24 mouse cellular contexts compared by ENCODE assay signal in the genomic region with DNA sequence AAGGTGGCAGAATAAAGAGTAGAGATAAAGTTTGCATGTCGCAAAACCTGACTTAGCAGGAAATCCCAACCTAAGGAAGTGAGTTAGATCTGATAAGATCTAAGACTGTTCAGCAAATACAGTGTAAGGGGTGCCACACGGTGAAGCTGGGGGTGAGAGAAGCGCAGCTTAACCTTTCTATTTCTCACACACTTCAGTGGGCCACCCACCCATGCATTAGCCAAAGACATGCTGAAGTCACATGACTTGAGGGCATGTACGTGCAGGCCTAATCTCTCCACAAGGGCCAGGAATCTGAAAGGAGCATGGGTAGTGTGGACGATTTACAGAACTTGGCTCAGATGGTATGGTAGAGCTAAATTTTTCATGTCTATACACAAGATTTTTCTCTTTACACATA. TPM values are rescaled to one million over a fixed set of nuclear protein-coding genes. Genes with fewer than 3 reads are reported as not detected.
DNase-seq lines count a peak whose midpoint lies in the region; ATAC-seq and TF ChIP-seq lines count a peak whose summit lies in the region.
"Had no signal": no experiment of that assay in that cellular context is flagged by ENCODE, and none has a peak within 500 bp of the region (broad histone marks: within the 10 kb centered on the region; RNA-seq: fewer than 3 reads in every experiment).

No protein-coding gene starts in this region.

- DNase-seq in testis, postnatal 10 days (ENCODE audit: low spot score), result no peak
- DNase-seq in embryonic facial prominence, embryonic 10.5 days (ENCODE audit: low spot score), result peak; percentile 13
- peak; percentile 21 to 43 for DNase-seq in thymus, postnatal 36 days
- no peak for DNase-seq in frontal cortex, postnatal 14 days (ENCODE audit: low spot score in 2 of 2)
- no peak for DNase-seq in cerebellum, adult 8-10 months
- DNase-seq: adrenal gland, postnatal 25 days; cerebellum, adult 18-20 months; gastrocnemius, postnatal 25 days; kidney, adult 9 months; kidney, postnatal 4 days; liver, embryonic 13.5 days; lung, embryonic 14.5 days; lung, postnatal 36 days; midbrain, embryonic 14.5 days; spleen, adult 18-20 months had no signal

- H3K4me1 ChIP-seq in testis, adult 2 months (ENCODE audit: control insufficient read depth, insufficient read depth, low read length), result no peaks in the 10 kb centered on the region; the same call in 1 of the 2 replicates
- peaks cover 17% of the 10 kb centered on the region; the same call in 1 of the 2 replicates for H3K4me1 ChIP-seq in embryonic facial prominence, embryonic 10.5 days
- no peaks in the 10 kb centered on the region for H3K4me1 ChIP-seq in midbrain, embryonic 13.5 days (replicated peaks)
- H3K4me1 ChIP-seq: forebrain, embryonic 12.5 days; heart, embryonic 10.5 days; hindbrain, embryonic 13.5 days; limb, embryonic 12.5 days had no signal

- no peaks in the 10 kb centered on the region for H3K9me3 ChIP-seq in embryonic facial prominence, embryonic 10.5 days
- no peaks in the 10 kb centered on the region for H3K9me3 ChIP-seq in midbrain, embryonic 13.5 days
- H3K9me3 ChIP-seq: forebrain, embryonic 12.5 days; heart, embryonic 10.5 days; hindbrain, embryonic 13.5 days; limb, embryonic 12.5 days; liver, embryonic 13.5 days; neural tube, embryonic 15.5 days had no signal

- no peak for TF ChIP-seq CTCF in testis, adult 2 months (IDR thresholded peaks at IDR 0.05; ENCODE audit: control insufficient read depth, insufficient read depth, insufficient replicate concordance, low read depth, low read length)

- H3K9ac ChIP-seq in midbrain, embryonic 13.5 days (replicated peaks), result no peak overlapping the region
- H3K9ac ChIP-seq: forebrain, embryonic 12.5 days; hindbrain, embryonic 13.5 days; limb, embryonic 12.5 days; liver, embryonic 13.5 days; lung, embryonic 14.5 days; neural tube, embryonic 15.5 days had no signal

- no peak overlapping the region for H3K4me2 ChIP-seq in midbrain, embryonic 13.5 days (replicated peaks)
- H3K4me2 ChIP-seq: forebrain, embryonic 12.5 days; hindbrain, embryonic 13.5 days; limb, embryonic 12.5 days; liver, embryonic 13.5 days; lung, embryonic 14.5 days; neural tube, embryonic 15.5 days had no signal

- ATAC-seq in megakaryocyte-erythroid progenitor cell, adult 5-6 weeks (replicated peaks; ENCODE audit: low FRiP score, low TSS enrichment, poor library complexity, severe bottlenecking), result peak; percentile 57
- ATAC-seq in midbrain, embryonic 13.5 days, result no peak

- no peaks in the 10 kb centered on the region for H3K27me3 ChIP-seq in testis, adult 2 months (ENCODE audit: control insufficient read depth, insufficient read depth, low read length)
- H3K27me3 ChIP-seq in embryonic facial prominence, embryonic 10.5 days (replicated peaks; ENCODE audit: low read depth, poor library complexity, severe bottlenecking), result no peaks in the 10 kb centered on the region
- H3K27me3 ChIP-seq in midbrain, embryonic 13.5 days, result no peaks in the 10 kb centered on the region
- H3K27me3 ChIP-seq: forebrain, embryonic 12.5 days; hindbrain, embryonic 13.5 days; limb, embryonic 12.5 days; liver, embryonic 13.5 days; neural tube, embryonic 15.5 days had no signal

- H3K27ac ChIP-seq in testis, adult 2 months (ENCODE audit: control insufficient read depth, insufficient read depth, low read depth, low read length), result no peak overlapping the region
- no peak overlapping the region for H3K27ac ChIP-seq in embryonic facial prominence, embryonic 10.5 days (replicated peaks)
- H3K27ac ChIP-seq in midbrain, embryonic 13.5 days, result no peak overlapping the region
- H3K27ac ChIP-seq: forebrain, embryonic 12.5 days; heart, embryonic 10.5 days; hindbrain, embryonic 13.5 days; limb, embryonic 12.5 days; liver, embryonic 13.5 days; neural tube, embryonic 15.5 days had no signal

- H3K36me3 ChIP-seq in testis, adult 2 months (ENCODE audit: control insufficient read depth, insufficient read depth, low read length), result no peaks in the 10 kb centered on the region
- H3K36me3 ChIP-seq in embryonic facial prominence, embryonic 10.5 days (replicated peaks), result no peaks in the 10 kb centered on the region
- H3K36me3 ChIP-seq in midbrain, embryonic 13.5 days, result no peaks in the 10 kb centered on the region
- H3K36me3 ChIP-seq: forebrain, embryonic 12.5 days; heart, embryonic 10.5 days; hindbrain, embryonic 13.5 days; limb, embryonic 12.5 days; liver, embryonic 13.5 days; neural tube, embryonic 15.5 days had no signal

- no peak for TF ChIP-seq POLR2A in testis, adult 2 months (IDR thresholded peaks at IDR 0.05; ENCODE audit: control insufficient read depth, low read depth, low read length)

- 77% methylated on average over 5 of the region's 5 CpGs for WGBS in embryonic facial prominence, embryonic 10.5 days
- 84% methylated on average over 5 of the region's 5 CpGs for WGBS in midbrain, embryonic 13.5 days

- H3K4me3 ChIP-seq in testis, adult 2 months (ENCODE audit: control insufficient read depth, low read depth, low read length), result peak overlapping the region; percentile 31; the same call in 1 of the 2 replicates
- no peak overlapping the region for H3K4me3 ChIP-seq in embryonic facial prominence, embryonic 10.5 days
- H3K4me3 ChIP-seq in midbrain, embryonic 13.5 days (replicated peaks), result no peak overlapping the region
- H3K4me3 ChIP-seq: forebrain, embryonic 12.5 days; heart, embryonic 10.5 days; hindbrain, embryonic 13.5 days; limb, embryonic 12.5 days; liver, embryonic 13.5 days; myocyte; neural tube, embryonic 15.5 days had no signal

RNA-seq across cellular contexts. Expression of gene Usp25, which starts 4.3 kb away (rescaled TPM):
- polyA plus RNA-seq in testis, adult 2 months (2012; rRNA removed), result 42.1 and 44.7 TPM in 2 replicates
- 20.4 and 21.7 TPM in 2 replicates for polyA plus RNA-seq in embryonic facial prominence, embryonic 10.5 days (2016; fragmentation: Nextera tagmentation; extraction: Ambion mirVana)
- 78.1 and 82.8 TPM in 2 replicates for total RNA-seq in megakaryocyte-erythroid progenitor cell, adult 5-6 weeks (2014; fragmentation: Nextera tagmentation)
- total RNA-seq in megakaryocyte-erythroid progenitor cell, adult 5-6 weeks (2017), result 103 and 106 TPM in 2 replicates
- 10.1 and 10.3 TPM in 2 replicates for polyA plus RNA-seq in midbrain, embryonic 13.5 days (2015; fragmentation: Nextera tagmentation; extraction: Ambion mirVana)

Comparison
In these comparisons a context has a peak if more than half of its experiments do, and no peak if none do; other contexts are left out.
1. DNase-seq: peak in embryonic facial prominence, embryonic 10.5 days (single experiment) and thymus, postnatal 36 days (2 of 2); none in testis, postnatal 10 days (single experiment), frontal cortex, postnatal 14 days (0 of 2) and cerebellum, adult 8-10 months (single experiment).